Mouse (Mus musculus) layer of hippocampus, adult 2 months (tissue): ENCODE measurements around the gene Abtb2. TPM values are rescaled to one million over a fixed set of nuclear protein-coding genes. Genes with fewer than 3 reads are reported as not detected.

ENCODE experiments used
- DNase-seq, 2 experiments: peaks; one replicate each; pipeline ENCODE4 v3.0.0; 2022; ENCODE audit warnings: low spot score in 2 of 2
- H3K27ac ChIP-seq: fragments of 200-600 bp; 2 replicates; pipeline ENCODE4 v1.8.1; 2022
- H3K4me3 ChIP-seq: fragments of 200-600 bp; 2 replicates; pipeline ENCODE4 v1.8.1; 2022; ENCODE audit warnings: mild to moderate bottlenecking
- CTCF ChIP-seq: fragments of 200-600 bp; conservative IDR thresholded peaks from 2 replicates; pipeline ENCODE4 v1.8.1; 2022; ENCODE audit warnings: antibody characterized with exemption, mild to moderate bottlenecking, moderate library complexity
- total RNA-seq, 2 experiments: library from RNA; stranded (reverse); gene quantifications; 2 replicates each; pipeline ENCODE4 v1.2.3; 2021

The Abtb2 gene
- total RNA-seq, 2 experiments from 2014 or later: 9.5 to 10.3 TPM

DNA sequence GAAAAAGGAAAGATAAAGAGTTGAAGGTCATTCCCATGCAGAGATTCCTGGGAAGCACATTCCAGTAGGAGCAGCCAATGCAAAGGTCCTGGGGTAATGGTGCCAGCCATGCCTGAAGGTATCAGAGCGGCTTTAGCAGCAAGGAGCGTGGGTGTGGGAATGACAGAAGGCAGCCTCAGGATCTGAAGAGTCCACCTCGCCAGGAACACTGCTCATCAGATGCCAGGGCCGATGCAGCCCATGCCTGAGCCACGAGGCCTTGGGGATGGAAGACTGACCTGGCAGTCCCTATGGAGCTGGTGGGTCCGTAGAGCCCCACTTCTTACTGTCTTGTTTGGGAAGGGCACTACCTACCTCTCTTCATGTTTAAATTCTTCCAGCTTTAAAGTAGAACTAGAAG lies 185.7 kb downstream of the Abtb2 start:
- TF ChIP-seq CTCF: no peak
- Histone ChIP-seq H3K27ac (no peak overlapping the region), H3K4me3 (no peak overlapping the region)
- no peak for DNase-seq

DNA sequence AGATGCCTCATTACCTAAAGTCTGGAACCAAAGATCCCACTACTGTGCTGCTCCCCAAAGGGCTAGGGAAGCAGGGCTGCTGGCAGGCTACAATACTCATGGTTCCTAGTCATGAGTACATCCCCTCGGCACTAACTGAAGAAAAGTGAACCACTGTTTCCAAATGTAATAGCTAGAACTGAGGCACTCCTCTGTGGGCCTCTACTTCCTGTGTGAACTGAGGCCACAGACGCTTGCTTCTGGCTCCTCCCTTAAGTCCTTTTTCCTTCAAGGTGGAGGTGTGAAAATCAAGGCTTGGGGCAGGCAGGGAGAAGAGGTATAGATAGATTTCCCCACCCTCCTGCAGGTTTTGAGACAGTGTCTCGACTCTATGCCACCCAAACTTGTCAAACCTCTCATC lies 188.5 kb downstream of the Abtb2 start:
- no peak for DNase-seq
- TF ChIP-seq CTCF: no peak
- H3K27ac ChIP-seq: no peak overlapping the region
- H3K4me3 ChIP-seq: no peak overlapping the region

DNA sequence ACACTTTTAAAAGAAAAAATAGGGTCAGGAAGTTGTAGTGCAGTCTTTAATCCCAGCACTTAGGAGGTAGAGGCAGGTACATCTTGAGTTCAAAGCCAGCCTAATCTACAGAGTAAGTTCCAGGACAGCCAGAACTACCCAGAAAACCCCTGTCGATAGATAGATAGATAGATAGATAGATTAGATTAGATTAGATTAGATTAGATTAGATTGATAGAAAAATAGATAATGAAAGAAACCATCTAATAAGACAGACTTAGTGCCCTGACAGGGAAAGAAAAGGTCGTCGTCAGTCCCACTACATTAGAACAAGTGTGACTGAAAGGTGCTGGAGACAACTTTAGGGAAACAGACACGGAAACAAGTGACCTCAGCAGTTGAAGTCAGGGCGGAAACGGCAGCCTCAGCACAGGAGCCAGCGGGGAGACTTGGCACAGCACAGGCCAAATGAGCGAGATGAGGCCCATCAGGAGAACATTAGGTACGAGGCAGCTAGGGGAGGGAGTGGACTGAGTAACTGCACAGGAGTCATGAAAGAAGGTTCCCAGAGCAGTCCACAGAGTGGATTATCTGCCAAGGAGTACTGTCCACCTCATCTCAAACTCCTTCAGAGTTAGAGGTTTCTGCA lies 189.5 kb downstream of the Abtb2 start:
- TF ChIP-seq CTCF: no peak
- no peak for DNase-seq

DNA sequence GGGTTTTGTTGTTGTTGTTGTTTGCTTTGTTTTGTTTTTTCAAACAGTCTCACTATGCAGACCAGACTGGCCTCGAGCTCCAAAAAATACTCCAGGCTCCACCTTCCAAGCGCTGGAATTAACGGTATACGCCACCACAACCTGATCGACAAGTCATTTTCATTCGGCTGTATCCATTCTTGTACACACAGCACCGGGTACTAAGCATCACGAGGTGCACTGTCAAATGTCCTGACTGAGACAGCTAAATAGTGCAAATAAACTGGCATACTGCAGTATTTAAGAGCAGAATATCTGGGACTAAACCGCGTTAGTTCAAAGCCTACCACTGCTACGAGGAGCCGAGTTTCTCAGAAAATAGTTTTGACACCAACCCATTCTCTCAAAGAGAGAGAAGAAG lies 194.3 kb downstream of the Abtb2 start:
- no peak for DNase-seq
- H3K27ac ChIP-seq: peak overlapping the region; percentile 78
- peak overlapping the region; percentile 84 for H3K4me3 ChIP-seq
- TF ChIP-seq CTCF: no peak

More for the DNA sequence above, 189.5 kb downstream of the Abtb2 start:
- H3K27ac ChIP-seq: no peak overlapping the region
- no peak overlapping the region for H3K4me3 ChIP-seq

DNA sequence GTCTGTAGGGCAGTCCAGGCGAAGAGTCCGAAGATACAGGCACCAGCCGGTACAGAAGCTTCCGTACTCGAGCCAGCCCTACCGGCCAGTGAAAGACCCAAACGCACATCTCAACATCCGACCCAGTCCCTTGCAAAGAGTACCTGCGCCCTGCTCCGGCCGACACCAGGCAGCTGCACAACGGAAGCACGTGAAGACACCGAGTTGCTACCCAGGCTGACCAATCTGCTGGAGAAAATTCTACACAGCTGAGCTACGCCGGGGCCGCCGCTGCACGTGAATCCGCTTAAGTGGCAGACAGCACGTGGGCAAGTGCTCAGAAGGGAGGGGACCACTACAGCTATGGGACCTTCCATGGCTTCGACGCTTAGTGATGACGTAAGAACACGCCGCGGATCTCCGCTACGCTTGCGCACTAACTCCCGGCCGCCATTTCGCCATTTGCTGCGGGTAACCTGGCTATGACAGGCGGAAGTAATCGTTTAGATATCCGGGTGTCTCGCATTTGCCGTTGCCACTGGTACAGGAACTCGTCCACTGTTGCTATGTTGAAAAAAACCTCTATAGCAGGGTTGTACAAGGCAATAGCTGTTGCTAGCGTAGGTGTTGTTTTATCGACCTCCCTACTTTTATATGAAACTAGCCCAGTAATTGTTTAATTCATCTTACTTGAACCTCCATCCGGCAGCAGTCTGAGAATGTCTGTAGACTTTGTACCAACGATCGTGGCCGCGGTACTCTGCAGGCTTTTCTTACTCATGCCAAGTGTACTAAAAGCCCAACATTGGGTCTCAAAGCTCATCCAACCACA lies 195.0 kb downstream of the Abtb2 start, which contains the start of gene Nat10:
Nat10 (minus strand) TSS at position 365 of the 811 bp plus-strand sequence.
- Histone ChIP-seq H3K4me3 (peak within 1 kb of the TSS; percentile 84), H3K27ac (peak within 1 kb of the TSS; percentile 78)
- no peak; the same call in 1 of the 2 replicates for TF ChIP-seq CTCF
- DNase-seq: peak; percentile 99

DNA sequence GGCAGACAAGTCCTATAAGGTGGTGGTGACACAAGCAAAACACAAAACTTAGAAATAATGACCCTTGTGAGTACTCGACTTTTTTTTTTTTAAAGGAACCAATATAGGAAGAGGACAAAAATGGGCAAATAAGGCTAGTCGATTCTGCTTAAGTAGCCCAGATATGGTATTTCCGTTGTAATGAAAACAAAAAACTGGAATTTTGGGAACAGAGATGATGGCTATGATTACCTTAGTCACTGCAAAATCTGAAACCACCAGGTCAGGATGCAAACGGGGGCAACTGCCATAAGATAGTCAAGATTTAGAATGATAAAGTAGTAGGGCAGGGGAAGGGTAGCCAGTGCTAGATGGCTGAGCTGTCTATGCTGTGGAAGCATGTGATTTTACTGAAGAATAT lies 195.9 kb downstream of the Abtb2 start:
- H3K4me3 ChIP-seq: peak overlapping the region; percentile 84
- peak overlapping the region; percentile 72; the same call in 1 of the 2 replicates for H3K27ac ChIP-seq
- TF ChIP-seq CTCF: no peak
- DNase-seq: no peak

DNA sequence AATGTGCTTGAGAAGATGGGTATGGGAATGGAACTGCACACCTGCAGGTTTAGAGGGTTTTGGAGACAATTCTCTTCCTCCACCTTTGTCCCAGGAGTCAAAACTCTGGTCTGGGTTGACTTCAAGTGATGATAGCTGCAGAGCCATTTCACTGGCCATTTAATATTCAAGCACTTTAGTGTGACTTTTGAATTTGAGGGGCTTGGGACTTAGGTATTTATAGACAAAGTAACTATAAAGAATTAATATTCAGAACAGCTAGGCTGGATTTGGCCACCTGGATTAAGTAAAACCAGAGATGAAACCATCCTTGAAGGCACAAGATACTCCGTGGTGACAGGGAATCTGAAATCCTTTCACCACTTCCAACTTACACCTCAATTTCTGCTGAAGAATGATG lies 196.4 kb downstream of the Abtb2 start:
- TF ChIP-seq CTCF: no peak
- Histone ChIP-seq H3K27ac (no peak overlapping the region), H3K4me3 (no peak overlapping the region)
- DNase-seq: no peak

Other genes starting within 250 kb of the Abtb2 start
- 1 to 10 TPM; 1.1 to 1.4 TPM for gene Elf5, start 154.6 kb upstream of the Abtb2 start, total RNA-seq
- 10 to 100 TPM; 48.2 to 55.2 TPM for gene Cat, start 81.2 kb upstream of the Abtb2 start, total RNA-seq
- gene Nat10, start 195.0 kb downstream of the Abtb2 start, total RNA-seq: 10 to 100 TPM; 36.7 to 38.5 TPM
- 100 to 1,000 TPM; 317 to 343 TPM for gene Caprin1, start 231.3 kb downstream of the Abtb2 start, total RNA-seq